Mouse (Mus musculus) liver, embryonic 15.5 days (tissue): ENCODE results near the gene Ebf1. TPM values are rescaled to one million over a fixed set of nuclear protein-coding genes. Genes with fewer than 3 reads are reported as not detected.

Experiments
- ATAC-seq: fragments of 200-750 bp; cut with Nextera tagmentation; 2 replicates; pipeline ENCODE4 v1.8.0; 2017; ENCODE audit warnings: moderate number of reproducible peaks, mild to moderate bottlenecking, moderate library complexity; ENCODE audit not compliant: insufficient read depth
- H3K27ac ChIP-seq: fragments of 300-500 bp; sonication (generic); replicated peaks from 2 replicates; pipeline ENCODE4 v1.5.1; 2015; ENCODE audit warnings: mild to moderate bottlenecking, inconsistent platforms
- H3K27me3 ChIP-seq: fragments of 300-500 bp; sonication (generic); 2 replicates; pipeline ENCODE4 v1.6.1; 2015; ENCODE audit warnings: mild to moderate bottlenecking, inconsistent platforms
- H3K36me3 ChIP-seq: fragments of 300-500 bp; sonication (generic); replicated peaks from 2 replicates; pipeline ENCODE4 v1.6.1; 2015; ENCODE audit warnings: moderate library complexity, mild to moderate bottlenecking, inconsistent platforms
- H3K4me1 ChIP-seq: fragments of 300-500 bp; sonication (generic); replicated peaks from 2 replicates; pipeline ENCODE4 v1.6.1; 2015; ENCODE audit warnings: inconsistent platforms
- H3K4me2 ChIP-seq: fragments of 300-500 bp; sonication (generic); 2 replicates; pipeline ENCODE4 v1.6.1; 2015; ENCODE audit warnings: moderate library complexity, mild to moderate bottlenecking, inconsistent platforms
- H3K4me3 ChIP-seq: fragments of 300-500 bp; sonication (generic); replicated peaks from 2 replicates; pipeline ENCODE4 v1.5.1; 2015; ENCODE audit warnings: mild to moderate bottlenecking, inconsistent platforms
- H3K9ac ChIP-seq: fragments of 300-500 bp; sonication (generic); 2 replicates; pipeline ENCODE4 v1.6.1; 2015; ENCODE audit warnings: moderate library complexity, mild to moderate bottlenecking, inconsistent platforms
- H3K9me3 ChIP-seq: fragments of 300-500 bp; sonication (generic); replicated peaks from 2 replicates; pipeline ENCODE4 v1.6.1; 2016; ENCODE audit warnings: inconsistent platforms
- WGBS: fragments of 180-500 bp; shearing (Covaris S2); methylation state at CpG from one replicate; pipeline ENCODE4 v1.1.7; 2015; ENCODE audit warnings: mixed read lengths; ENCODE audit not compliant: insufficient replicate concordance; 5-methylcytosine and 5-hydroxymethylcytosine counted together
- polyA plus RNA-seq: library from polyadenylated mRNA; unstranded; fragments of >200 nt; fragmentation: Nextera tagmentation; extraction: Ambion mirVana; gene quantifications from 2 replicates; pipeline ENCODE4 v1.2.1, GENCODE M21; 2015

Gene Ebf1
- polyA plus RNA-seq, 1 experiment from 2014 or later = 1.2 TPM

DNA sequence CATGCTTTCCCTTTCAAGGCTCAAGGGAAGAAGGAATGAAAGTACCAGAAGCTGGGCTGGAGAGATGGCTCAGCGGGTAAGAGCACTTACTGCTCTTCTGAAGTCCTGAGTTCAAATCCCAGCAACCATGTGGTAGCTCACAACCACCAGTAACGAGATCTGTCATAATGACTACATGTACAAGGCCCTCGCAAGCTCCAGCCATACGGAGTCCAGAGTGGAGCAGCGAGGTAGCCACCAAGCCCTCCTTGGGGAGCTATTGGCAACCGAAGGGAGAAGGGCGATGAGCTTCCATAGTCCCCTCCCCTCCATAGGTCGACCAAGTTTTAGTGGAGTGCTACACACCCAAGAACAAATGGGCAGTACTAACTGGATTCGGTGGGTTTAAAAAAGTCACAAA lies 78.3 kb downstream of the Ebf1 start:
- Histone ChIP-seq H3K4me1 (no peaks in the 10 kb centered on the region), H3K27me3 (0 out of 2 replicates have a peak, but pooled peaks cover 3% of the 10 kb centered on the region), H3K36me3 (no peaks in the 10 kb centered on the region), H3K9ac (no peak overlapping the region), H3K9me3 (no peaks in the 10 kb centered on the region), H3K27ac (no peak overlapping the region), H3K4me3 (no peak overlapping the region), H3K4me2 (no peak overlapping the region)
- WGBS = 68% methylated on average over 9 of the region's 9 CpGs
- no peak for ATAC-seq

DNA sequence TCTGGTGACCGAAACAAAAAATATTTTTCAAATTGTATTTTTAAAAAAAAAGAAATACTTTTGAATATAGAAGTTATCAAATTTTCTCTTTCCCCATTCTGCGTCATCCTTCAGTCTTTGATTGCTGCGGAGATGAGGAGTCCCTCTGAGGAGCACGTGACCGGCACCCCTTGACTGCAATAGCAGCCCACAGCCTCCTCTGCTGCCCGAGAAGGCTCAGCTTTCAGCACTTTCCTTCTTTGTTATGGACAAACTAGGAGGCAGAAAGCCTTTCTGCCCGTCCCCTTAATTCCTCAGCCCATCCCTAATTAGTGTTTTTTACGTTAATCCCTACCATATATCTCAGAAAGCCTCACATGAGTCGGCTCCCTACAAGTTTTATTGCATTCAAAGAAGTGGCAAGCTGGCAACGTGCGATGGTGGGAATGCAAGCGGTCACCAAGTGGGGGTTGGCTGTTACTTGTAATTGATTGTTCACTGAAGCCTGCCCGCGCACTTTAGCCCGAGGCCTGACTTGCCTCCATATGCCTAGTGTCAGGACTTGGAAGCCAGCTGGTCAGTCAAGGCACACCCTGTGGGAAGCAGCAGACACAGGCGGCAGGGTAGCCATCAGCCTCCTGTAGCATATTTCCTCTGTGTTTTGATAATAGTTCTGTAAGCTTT lies 79.6 kb downstream of the Ebf1 start:
- no peaks in the 10 kb centered on the region for H3K36me3 ChIP-seq
- H3K9me3 ChIP-seq = no peaks in the 10 kb centered on the region
- no peak overlapping the region for H3K9ac ChIP-seq
- WGBS = 23% methylated on average over 16 of the region's 16 CpGs
- no peak overlapping the region for H3K4me3 ChIP-seq
- no peak overlapping the region for H3K27ac ChIP-seq
- 0 out of 2 replicates have a peak, but pooled peaks cover 3% of the 10 kb centered on the region for H3K27me3 ChIP-seq
- H3K4me2 ChIP-seq = no peak overlapping the region
- no peak for ATAC-seq
- H3K4me1 ChIP-seq = no peaks in the 10 kb centered on the region

DNA sequence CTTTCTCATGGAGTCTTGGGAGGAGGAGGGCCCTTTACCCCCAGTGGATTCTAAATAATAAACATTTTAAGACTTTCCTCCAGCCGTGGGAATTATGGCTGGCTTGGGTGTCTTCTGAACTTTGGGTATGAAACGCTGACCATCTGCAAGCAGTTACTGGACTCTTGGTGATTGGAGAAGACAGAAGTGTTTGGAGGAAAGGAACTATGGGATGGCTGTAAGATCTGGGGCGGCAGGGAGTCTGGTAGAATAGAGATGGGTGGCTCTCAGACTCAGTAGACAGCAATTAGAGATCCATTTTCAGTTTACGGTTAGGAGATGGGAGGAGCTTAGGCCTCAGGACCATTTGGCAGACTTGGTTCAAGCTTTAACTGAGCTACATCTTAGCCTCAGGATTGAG lies 83.1 kb downstream of the Ebf1 start:
- Histone ChIP-seq H3K9me3 (no peaks in the 10 kb centered on the region), H3K4me1 (no peaks in the 10 kb centered on the region), H3K4me3 (no peak overlapping the region), H3K36me3 (no peaks in the 10 kb centered on the region), H3K9ac (no peak overlapping the region), H3K27me3 (0 out of 2 replicates have a peak, but pooled peaks cover 3% of the 10 kb centered on the region), H3K27ac (no peak overlapping the region), H3K4me2 (no peak overlapping the region)
- no peak for ATAC-seq
- 68% methylated on average over 4 of the region's 4 CpGs for WGBS

DNA sequence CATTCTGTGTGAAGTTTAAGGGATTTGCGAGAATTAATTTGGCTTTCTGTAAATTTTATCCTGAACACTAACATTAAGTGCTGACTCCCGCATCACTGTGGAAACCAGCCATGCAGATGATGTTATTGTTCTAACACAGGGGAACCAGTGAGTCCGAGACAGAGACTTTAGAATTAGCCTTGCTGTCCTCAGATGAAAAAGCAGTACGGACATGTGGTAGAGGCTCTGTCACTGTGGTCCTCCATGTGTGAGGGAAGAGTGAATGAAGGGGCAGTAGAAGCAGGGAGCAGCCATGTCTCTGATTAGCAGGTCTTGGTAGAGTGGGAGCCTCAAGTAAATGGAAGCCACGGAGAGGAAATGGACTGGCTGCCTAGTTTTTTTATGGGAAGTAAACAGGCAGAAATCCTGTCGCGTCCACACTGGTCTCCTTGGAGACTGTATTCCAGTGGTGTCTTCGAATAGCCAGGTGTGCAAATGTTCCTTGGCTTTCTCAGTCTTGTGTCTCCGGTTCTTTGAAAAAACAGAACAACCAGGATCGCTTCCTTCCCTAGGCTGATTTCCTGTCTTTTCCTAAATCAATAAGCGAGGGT lies 84.2 kb downstream of the Ebf1 start:
- Histone ChIP-seq H3K4me2 (no peak overlapping the region), H3K36me3 (no peaks in the 10 kb centered on the region), H3K4me1 (no peaks in the 10 kb centered on the region), H3K4me3 (no peak overlapping the region), H3K9ac (no peak overlapping the region), H3K27ac (no peak overlapping the region), H3K27me3 (0 out of 2 replicates have a peak, but pooled peaks cover 3% of the 10 kb centered on the region), H3K9me3 (no peaks in the 10 kb centered on the region)
- 45% methylated on average over 11 of the region's 11 CpGs for WGBS
- ATAC-seq = no peak

DNA sequence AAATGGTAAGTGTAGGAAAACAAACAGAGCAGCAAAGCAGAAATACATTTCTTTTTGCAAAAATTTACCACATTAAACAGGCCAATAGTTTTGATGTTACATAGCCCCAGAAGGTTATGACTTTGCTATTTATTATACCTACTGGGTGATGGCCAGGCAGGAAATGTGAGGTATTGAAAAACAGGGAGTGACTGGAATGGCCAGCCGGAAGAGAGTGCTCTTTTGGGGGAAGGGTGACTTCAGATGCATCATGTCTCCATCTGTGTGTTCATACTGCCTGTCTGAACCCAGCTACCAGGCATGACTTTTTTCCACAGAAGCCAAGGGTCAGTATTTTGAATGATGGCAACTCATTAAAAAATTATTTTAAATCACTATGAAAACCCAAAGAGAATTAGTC lies 84.7 kb downstream of the Ebf1 start:
- no peak overlapping the region for H3K4me3 ChIP-seq
- H3K27me3 ChIP-seq = 0 out of 2 replicates have a peak, but pooled peaks cover 2% of the 10 kb centered on the region
- no peak overlapping the region for H3K4me2 ChIP-seq
- H3K9ac ChIP-seq = no peak overlapping the region
- no peaks in the 10 kb centered on the region for H3K4me1 ChIP-seq
- ATAC-seq = no peak
- H3K9me3 ChIP-seq = no peaks in the 10 kb centered on the region
- no peak overlapping the region for H3K27ac ChIP-seq
- 43% methylated on average over 1 of the region's 1 CpGs for WGBS
- H3K36me3 ChIP-seq = no peaks in the 10 kb centered on the region

DNA sequence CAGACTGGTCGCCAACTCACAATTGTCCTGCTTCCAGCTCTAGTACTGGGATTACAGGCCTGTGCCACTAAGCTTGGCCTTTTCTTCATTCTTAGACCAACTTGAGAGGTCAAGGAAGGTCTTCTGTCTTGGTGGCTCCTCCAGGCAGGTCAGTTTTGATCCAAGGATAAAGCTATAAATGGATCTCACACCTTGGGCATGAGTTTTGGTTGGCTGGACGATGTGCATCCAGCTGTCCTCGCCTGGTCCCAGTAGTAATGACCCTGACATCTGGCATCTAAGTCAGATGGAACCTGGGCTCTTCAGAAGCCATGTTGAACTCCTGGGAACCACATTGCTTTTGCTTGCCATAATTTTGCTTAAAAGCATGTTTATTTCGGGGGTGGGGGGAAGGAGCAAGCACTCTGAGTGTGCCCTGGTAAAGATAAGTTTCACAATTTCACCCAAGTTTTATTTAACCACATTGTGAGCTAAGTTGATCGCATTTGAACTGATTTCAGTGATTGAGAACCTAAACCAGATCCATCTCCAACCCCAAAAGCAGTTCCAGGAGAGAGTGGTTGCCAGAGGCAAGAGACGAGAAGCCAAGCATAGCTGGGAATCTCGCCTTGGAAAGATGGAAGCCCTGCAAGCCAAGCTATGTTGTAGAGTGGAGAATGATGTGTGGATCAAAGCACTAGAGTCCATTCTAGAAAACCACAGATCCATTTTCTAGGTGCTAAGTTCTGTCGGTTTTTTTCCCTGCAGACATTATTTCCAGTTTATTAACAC lies 85.8 kb downstream of the Ebf1 start:
- Histone ChIP-seq H3K4me3 (no peak overlapping the region), H3K27ac (no peak overlapping the region), H3K4me2 (no peak overlapping the region), H3K9ac (no peak overlapping the region), H3K9me3 (no peaks in the 10 kb centered on the region), H3K36me3 (no peaks in the 10 kb centered on the region), H3K4me1 (no peaks in the 10 kb centered on the region), H3K27me3 (no peaks in the 10 kb centered on the region)
- 52% methylated on average over 8 of the region's 8 CpGs for WGBS
- ATAC-seq = no peak

DNA sequence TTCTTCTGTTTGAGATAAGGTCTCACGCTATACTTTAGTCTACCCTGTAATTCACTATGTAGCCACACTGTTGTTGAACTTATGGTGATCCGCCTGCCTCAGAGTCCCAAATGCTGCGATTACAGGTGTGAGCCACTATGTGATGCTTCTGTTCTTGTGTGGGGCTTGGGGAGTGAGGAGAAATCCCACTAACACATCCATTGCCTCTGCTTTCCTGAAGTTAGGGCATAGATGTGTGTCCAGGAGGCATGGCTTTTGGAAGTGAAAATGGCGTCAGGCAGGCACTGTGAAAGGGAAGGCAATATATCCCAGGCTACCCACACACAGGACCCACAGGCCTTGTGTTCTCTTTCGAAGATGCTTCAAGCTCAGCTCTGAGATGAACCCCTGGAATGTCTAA lies 86.8 kb downstream of the Ebf1 start:
- H3K27ac ChIP-seq = no peak overlapping the region
- WGBS = 71% methylated on average over 5 of the region's 5 CpGs
- no peak overlapping the region for H3K4me2 ChIP-seq
- no peak overlapping the region for H3K4me3 ChIP-seq
- no peaks in the 10 kb centered on the region for H3K9me3 ChIP-seq
- H3K9ac ChIP-seq = no peak overlapping the region
- ATAC-seq = no peak
- H3K27me3 ChIP-seq = no peaks in the 10 kb centered on the region
- no peaks in the 10 kb centered on the region for H3K36me3 ChIP-seq
- no peaks in the 10 kb centered on the region for H3K4me1 ChIP-seq

DNA sequence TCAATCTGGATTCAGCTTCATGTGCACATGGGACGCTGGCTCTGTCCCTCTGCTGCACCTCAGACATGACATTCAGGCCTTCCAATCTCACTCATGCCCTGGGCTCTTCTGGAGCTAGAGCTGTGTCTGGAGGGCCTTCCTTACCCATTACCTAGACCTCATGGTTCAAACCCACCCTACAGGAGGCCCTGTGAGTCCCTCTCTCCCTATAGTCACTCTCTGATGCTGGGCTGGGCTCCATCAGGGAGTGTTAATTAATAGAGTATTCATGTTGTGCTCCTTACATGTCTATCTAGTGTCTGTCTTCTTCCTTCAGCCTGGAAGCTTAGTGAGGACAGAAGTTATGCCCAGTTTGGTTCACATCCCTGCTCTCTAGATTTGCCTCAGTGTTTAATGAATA lies 88.7 kb downstream of the Ebf1 start:
- 68% methylated on average over 1 of the region's 1 CpGs for WGBS
- Histone ChIP-seq H3K36me3 (no peaks in the 10 kb centered on the region), H3K9me3 (no peaks in the 10 kb centered on the region), H3K4me1 (no peaks in the 10 kb centered on the region), H3K27ac (no peak overlapping the region), H3K9ac (no peak overlapping the region), H3K4me2 (no peak overlapping the region), H3K4me3 (no peak overlapping the region), H3K27me3 (no peaks in the 10 kb centered on the region)
- no peak for ATAC-seq

DNA sequence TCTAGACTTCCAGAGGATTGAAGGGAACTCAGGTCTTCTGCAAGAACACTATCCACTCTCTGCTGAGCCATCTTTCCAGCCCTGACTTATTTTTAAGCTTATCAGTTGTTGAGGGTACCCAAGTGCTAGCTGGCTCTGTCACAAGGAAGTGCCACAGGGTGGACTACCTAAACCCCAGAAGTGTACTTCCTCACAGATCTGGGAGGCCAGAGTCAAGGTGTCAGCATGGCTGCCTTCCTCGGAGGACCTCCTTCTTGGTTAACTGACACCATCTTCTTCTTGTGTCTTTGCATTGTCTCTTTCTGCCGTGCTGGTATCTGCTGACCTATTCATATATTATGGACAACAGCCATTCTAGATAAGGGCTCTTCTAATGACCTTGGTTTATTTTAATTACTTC lies 89.3 kb downstream of the Ebf1 start:
- H3K9ac ChIP-seq = no peak overlapping the region
- no peak for ATAC-seq
- WGBS = 38% methylated on average over 2 of the region's 2 CpGs

DNA sequence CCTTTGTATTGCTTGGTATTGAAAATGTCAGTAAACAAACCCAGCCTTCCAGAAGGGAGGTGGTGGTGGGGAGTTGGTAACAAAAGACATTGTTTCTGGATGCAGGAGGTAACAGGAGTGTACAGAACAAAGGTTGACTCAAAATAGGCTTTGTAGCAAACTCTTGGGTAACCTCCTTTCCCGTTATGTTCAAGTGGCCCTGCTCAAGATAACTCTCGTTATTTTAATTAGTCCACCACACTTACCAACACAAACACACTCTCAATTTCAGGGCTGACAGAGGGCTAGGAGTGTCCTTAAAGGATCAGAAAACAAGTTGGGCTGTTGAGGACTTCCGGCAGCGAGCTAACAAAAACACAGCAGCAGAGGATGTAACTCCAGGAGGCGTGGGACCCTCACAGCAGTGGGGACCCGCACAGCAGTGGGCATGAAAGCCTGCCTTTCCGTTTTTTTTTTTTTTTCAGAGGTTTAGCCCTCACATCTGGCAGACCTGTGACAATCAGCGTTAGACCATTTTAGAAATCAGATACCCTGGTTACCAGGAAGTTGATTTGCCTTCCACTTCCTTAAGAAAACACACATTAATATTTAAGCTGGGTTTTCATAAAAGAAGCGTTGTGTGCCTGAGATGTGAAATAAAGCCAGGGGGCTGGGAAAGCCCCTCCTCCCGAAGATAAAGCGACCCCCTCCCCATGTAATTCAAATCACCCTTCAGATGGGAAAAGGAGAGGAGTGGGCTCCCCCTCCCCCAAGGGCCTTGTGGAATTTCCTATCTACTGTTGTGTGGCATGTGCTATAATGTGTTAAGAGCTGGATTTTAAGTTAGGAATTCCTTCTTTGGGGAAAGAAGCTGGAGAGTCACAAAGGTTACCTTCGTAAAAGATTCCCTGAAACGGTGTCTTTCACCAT lies 90.5 kb downstream of the Ebf1 start:
- Histone ChIP-seq H3K27me3 (no peaks in the 10 kb centered on the region), H3K9me3 (no peaks in the 10 kb centered on the region), H3K4me3 (no peak overlapping the region), H3K9ac (no peak overlapping the region), H3K27ac (no peak overlapping the region), H3K36me3 (no peaks in the 10 kb centered on the region), H3K4me1 (no peaks in the 10 kb centered on the region), H3K4me2 (no peak overlapping the region)
- ATAC-seq = no peak
- WGBS = 20% methylated on average over 13 of the region's 13 CpGs

More for the DNA sequence above, 89.3 kb downstream of the Ebf1 start:
- no peaks in the 10 kb centered on the region for H3K9me3 ChIP-seq
- no peaks in the 10 kb centered on the region for H3K4me1 ChIP-seq
- no peaks in the 10 kb centered on the region for H3K36me3 ChIP-seq
- H3K27me3 ChIP-seq = no peaks in the 10 kb centered on the region
- no peak overlapping the region for H3K4me2 ChIP-seq
- no peak overlapping the region for H3K27ac ChIP-seq
- no peak overlapping the region for H3K4me3 ChIP-seq

DNA sequence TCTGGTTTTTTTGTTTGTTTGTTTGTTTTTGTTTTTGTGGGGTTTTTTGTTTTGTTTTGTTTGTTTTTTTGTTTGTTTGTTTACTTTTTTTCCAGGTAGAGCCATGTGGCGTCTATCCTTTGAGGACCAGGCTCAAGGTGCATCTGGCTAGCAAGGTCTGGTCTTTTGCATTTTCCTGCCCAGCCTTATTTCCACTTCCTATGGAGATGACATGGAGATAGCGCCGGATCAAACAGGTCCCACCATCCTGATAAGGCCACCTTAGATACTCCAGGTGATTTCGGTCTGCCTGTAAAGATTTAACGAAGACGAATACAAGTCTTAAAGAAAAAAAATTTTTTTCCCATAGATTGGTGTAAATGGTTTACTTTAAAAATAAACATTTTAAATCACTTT lies 91.2 kb downstream of the Ebf1 start:
- Histone ChIP-seq H3K27me3 (no peaks in the 10 kb centered on the region), H3K9me3 (no peaks in the 10 kb centered on the region), H3K4me2 (no peak overlapping the region), H3K36me3 (no peaks in the 10 kb centered on the region), H3K27ac (no peak overlapping the region), H3K9ac (no peak overlapping the region), H3K4me3 (no peak overlapping the region), H3K4me1 (no peaks in the 10 kb centered on the region)
- no peak for ATAC-seq
- 60% methylated on average over 6 of the region's 6 CpGs for WGBS
